Comparison of ENCODE assay signal across 22 mouse cellular contexts in genomic region chr10:61178687-61179086, GRCm38 (mm10). TPM values are rescaled to one million over a fixed set of nuclear protein-coding genes. Genes with fewer than 3 reads are reported as not detected.
DNase-seq lines count a peak whose midpoint lies in the region; TF ChIP-seq lines count a peak whose summit lies in the region.
"Had no signal": no experiment of that assay in that cellular context is flagged by ENCODE, and none has a peak within 500 bp of the region (broad histone marks: within the 10 kb centered on the region; RNA-seq: fewer than 3 reads in every experiment).

No protein-coding gene starts in this region.

- H3K27ac ChIP-seq in CH12.LX (ENCODE audit: insufficient read depth, low read depth), result no peak overlapping the region
- no peak overlapping the region for H3K27ac ChIP-seq in limb, embryonic 10.5 days

- peak; percentile 27 for DNase-seq in CH12.LX (ENCODE audit: extremely low read depth)
- DNase-seq in limb, embryonic 10.5 days (ENCODE audit: low spot score), result no peak
- DNase-seq: adrenal gland, adult 2 months; adrenal gland, adult 8-10 months; adrenal gland, postnatal 10 days; adrenal gland, postnatal 14 days; adrenal gland, postnatal 25 days; adrenal gland, postnatal 36 days; B cell, adult 2 months; cerebellum, adult 11 months; cerebellum, adult 11-12 months; cerebellum, adult 18-20 months; cerebellum, adult 2 months; cerebellum, adult 8-10 months had no signal

- no peaks in the 10 kb centered on the region for H3K79me2 ChIP-seq in CH12.LX (replicated peaks; ENCODE audit: control insufficient read depth, extremely low read depth, insufficient read depth, poor library complexity, severe bottlenecking)

- no peak overlapping the region for H3K4me3 ChIP-seq in CH12.LX (replicated peaks in 1 of 3; ENCODE audit: low read depth in 2 of 3, low read length in 2 of 3, poor library complexity in 1 of 3)
- no peak overlapping the region for H3K4me3 ChIP-seq in limb, embryonic 10.5 days

- no peak overlapping the region for H3K9ac ChIP-seq in CH12.LX (ENCODE audit: insufficient read depth, low read depth)

- peaks cover 2% of the 10 kb centered on the region for H3K27me3 ChIP-seq in CH12.LX (replicated peaks)
- peaks cover 42% of the 10 kb centered on the region for H3K27me3 ChIP-seq in limb, embryonic 10.5 days (ENCODE audit: low read depth, poor library complexity, severe bottlenecking)

- H3K4me2 ChIP-seq in CH12.LX (ENCODE audit: insufficient read depth, low read depth, poor library complexity, severe bottlenecking), result no peak overlapping the region

- in situ Hi-C loops in CH12.LX (cut with MboI; ENCODE audit: low pct_ligation_motif_present, low pct_unique_long_range_greater_than_20kb, low sequenced_read_pairs), result no loop called here

- TF ChIP-seq EP300 in CH12.LX (IDR thresholded peaks at IDR 0.05; ENCODE audit: low read length), result no peak

- no peaks in the 10 kb centered on the region for H3K36me3 ChIP-seq in CH12.LX (replicated peaks in 1 of 2; ENCODE audit: control insufficient read depth in 1 of 2, insufficient read depth in 1 of 2, low read length in 1 of 2)
- H3K36me3 ChIP-seq in limb, embryonic 10.5 days, result no peaks in the 10 kb centered on the region
- H3K36me3 ChIP-seq: G1E had no signal

- no peak for TF ChIP-seq POLR2A in CH12.LX (IDR thresholded peaks at IDR 0.05; ENCODE audit: low read depth, low read length)

- TF ChIP-seq CTCF in CH12.LX (conservative IDR thresholded peaks at IDR 0.05 in 1 of 2, IDR thresholded peaks at IDR 0.05 in 1 of 2; ENCODE audit: low read depth in 2 of 2, low read length in 2 of 2), result no peak

- dilution Hi-C loops in CH12.LX (cut with MboI; ENCODE audit: extremely low pct_ligation_motif_present, extremely low pct_unique_long_range_greater_than_20kb, low sequenced_read_pairs), result no loop called here

- 92% methylated on average over 8 of the region's 8 CpGs for WGBS in limb, embryonic 10.5 days

- TF ChIP-seq RAD21 in CH12.LX (IDR thresholded peaks at IDR 0.05; ENCODE audit: low read depth, low read length), result no peak

- no peaks in the 10 kb centered on the region for H3K9me3 ChIP-seq in CH12.LX (replicated peaks; ENCODE audit: low read length)
- H3K9me3 ChIP-seq in limb, embryonic 10.5 days (replicated peaks), result no peaks in the 10 kb centered on the region

- peaks cover 13 to 55% of the 10 kb centered on the region in 2 experiments for H3K4me1 ChIP-seq in CH12.LX (ENCODE audit: control insufficient read depth in 1 of 2, insufficient read depth in 2 of 2)
- peaks cover 11% of the 10 kb centered on the region; the same call in 1 of the 2 replicates for H3K4me1 ChIP-seq in limb, embryonic 10.5 days

TF ChIP-seq in CH12.LX, 34 proteins besides CTCF, POLR2A, EP300 and RAD21:
- TF ChIP-seq BHLHE40 (IDR thresholded peaks at IDR 0.05; ENCODE audit: low read depth, low read length) (peak; percentile 50; the same call in 1 of the 2 replicates), MAX (IDR thresholded peaks at IDR 0.05; ENCODE audit: low read length) (no peak), ZNF384 (IDR thresholded peaks at IDR 0.05; ENCODE audit: low read depth, low read length) (no peak), MEF2A (IDR thresholded peaks at IDR 0.05; ENCODE audit: borderline replicate concordance, low read depth, low read length) (0 out of 2 replicates have a peak, but pooled peaks have one; percentile 54), POLR2AphosphoS2 (IDR thresholded peaks at IDR 0.05; ENCODE audit: low read depth, low read length) (no peak), ETS1 (conservative IDR thresholded peaks at IDR 0.05; ENCODE audit: low read depth, low read length) (no peak), TBP (conservative IDR thresholded peaks at IDR 0.05; ENCODE audit: low read depth, low read length) (peak; percentile 69; the same call in 1 of the 2 replicates), IRF4 (IDR thresholded peaks at IDR 0.05; ENCODE audit: low read depth, low read length) (0 out of 2 replicates have a peak, but pooled peaks have one; percentile 9), ZKSCAN1 (IDR thresholded peaks at IDR 0.05; ENCODE audit: borderline replicate concordance, low read depth, low read length) (no peak), SIN3A (IDR thresholded peaks at IDR 0.05; ENCODE audit: low read length) (no peak), CHD2 (IDR thresholded peaks at IDR 0.05; ENCODE audit: low read length) (no peak), MAFK (IDR thresholded peaks at IDR 0.05; ENCODE audit: insufficient replicate concordance, low read length) (no peak), RCOR1 (conservative IDR thresholded peaks at IDR 0.05; ENCODE audit: low read depth, low read length) (no peak)

RNA-seq across cellular contexts. Expression of gene Tbata, which starts 6.9 kb away (rescaled TPM):
- 0.17 TPM in 1 of 2 replicates, not detected in the other for total RNA-seq in CH12.LX (2012; rRNA removed)
- not detected in 2 replicates for total RNA-seq in CH12.LX (2014; rRNA removed)
- polyA plus RNA-seq in CH12.LX (2012; ENCODE audit: insufficient read length, low read depth), result 0.73 TPM in 1 of 2 replicates, not detected in the other
- not detected in 2 replicates for polyA plus RNA-seq in limb, embryonic 10.5 days (2016; fragmentation: Nextera tagmentation; extraction: Ambion mirVana)
- total RNA-seq: adrenal gland, adult 18-20 months; adrenal gland, adult 2 months; adrenal gland, adult 8-10 months; adrenal gland, postnatal 10 days; adrenal gland, postnatal 14 days; adrenal gland, postnatal 25 days; adrenal gland, postnatal 36 days; ES-E14; G1E; MEL had no signal
- polyA plus RNA-seq: activated CD4-positive, CD25-positive, alpha-beta regulatory T cell, adult 4 months; adrenal gland, adult 2 months; C2C12; CD4-positive, CD25-positive, alpha-beta regulatory T cell, adult 4 months; G1E; Patski had no signal

RNA-seq across cellular contexts. Expression of gene Sgpl1, which starts 31.2 kb away (rescaled TPM):
- total RNA-seq in CH12.LX (2012; rRNA removed), result 40.6 and 48.3 TPM in 2 replicates
- total RNA-seq in CH12.LX (2014; rRNA removed), result 52.1 and 56.6 TPM in 2 replicates
- 55.4 and 57.2 TPM in 2 replicates for polyA plus RNA-seq in CH12.LX (2012; ENCODE audit: insufficient read length, low read depth)
- 62.5 and 80.3 TPM in 2 replicates for polyA plus RNA-seq in limb, embryonic 10.5 days (2016; fragmentation: Nextera tagmentation; extraction: Ambion mirVana)
- polyA plus RNA-seq: G1E had no signal
